Mouse (Mus musculus) lung, adult 18-20 months (tissue): ENCODE results near the gene Fxyd1.

Experiments
- DNase-seq, 2 experiments: peaks; one replicate each; pipeline ENCODE4 v3.0.0; 2022; ENCODE audit warnings: mixed read lengths in 2 of 2

The Fxyd1 gene

DNA sequence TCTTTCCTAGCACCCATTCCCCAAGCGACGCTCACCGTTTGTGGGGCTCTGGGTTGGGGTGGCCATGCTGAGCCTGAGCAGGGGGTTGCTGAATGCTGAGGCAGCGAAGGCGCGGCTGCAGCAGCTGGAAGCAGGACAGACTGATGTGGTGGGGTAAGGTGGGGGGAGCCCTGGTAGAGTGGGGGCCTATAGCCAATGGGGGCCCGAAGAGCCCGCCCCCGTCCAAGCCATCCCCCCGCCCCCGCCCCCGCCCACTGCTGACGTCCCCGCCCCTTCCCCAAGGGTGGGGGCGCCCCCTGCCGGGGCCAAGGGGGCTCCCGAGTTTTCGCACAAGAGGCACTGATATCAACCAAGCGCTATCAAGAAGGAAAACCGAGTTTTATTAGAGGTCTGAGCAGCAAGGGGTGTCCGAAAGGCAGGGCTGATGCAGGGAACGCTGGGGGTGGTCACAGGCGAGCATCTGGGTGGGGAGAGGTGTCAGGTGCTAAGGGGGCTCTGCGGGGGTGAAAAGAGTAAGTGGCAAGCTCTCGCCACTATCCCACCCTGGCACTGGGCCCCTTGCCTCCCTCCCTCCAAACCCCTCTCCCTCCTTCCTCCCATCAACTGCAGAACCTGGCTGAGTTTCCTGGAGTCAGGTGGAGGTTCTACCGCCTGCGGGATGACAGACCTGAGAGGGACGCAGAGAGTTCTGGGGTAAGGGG, 5.5 kb downstream of the Fxyd1 start, which contains the start of gene Fxyd7:
Gene Fxyd7, minus strand, starts transcription at position 147 of the 701 bp plus-strand sequence.
- no peak for DNase-seq

DNA sequence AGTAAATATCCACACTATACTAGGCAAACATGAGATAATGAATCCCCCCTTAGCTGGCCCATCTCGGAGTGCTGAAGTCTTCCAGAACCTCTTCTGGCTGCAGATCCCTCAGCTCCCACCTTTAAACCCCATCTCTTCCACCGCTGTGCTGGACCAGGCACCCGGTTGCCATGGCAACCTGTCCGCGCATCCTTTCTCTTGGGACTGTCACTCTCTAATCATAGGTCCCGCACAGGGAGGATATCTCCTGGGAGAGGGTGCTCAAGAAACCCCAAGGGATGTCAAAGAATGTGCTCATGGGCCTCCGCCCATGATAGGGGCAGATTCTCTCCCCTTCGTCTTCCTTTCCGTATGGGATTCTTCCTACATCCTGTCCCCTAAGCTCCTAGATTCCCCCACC, 6.1 kb downstream of the Fxyd1 start:
- DNase-seq = no peak

DNA sequence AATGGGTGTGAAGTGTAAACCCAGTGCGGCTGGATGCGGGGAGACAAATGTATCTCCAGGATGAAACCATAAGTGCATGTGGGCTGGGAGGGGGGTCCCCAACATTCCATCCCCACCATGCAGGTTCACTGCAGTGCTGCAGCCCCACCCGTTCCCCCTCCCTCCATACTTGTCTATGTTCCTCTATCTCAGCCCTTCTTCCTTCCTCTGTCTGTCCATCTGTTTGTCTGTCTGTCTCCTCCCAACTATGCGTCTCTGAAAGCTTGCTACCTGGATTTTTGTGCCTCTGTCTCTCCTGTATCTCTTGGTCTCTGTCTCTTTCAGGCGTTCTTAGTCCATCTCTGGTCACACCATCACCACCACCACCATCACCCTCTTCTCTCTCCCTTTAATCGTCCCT, 6.5 kb downstream of the Fxyd1 start:
- no peak for DNase-seq

DNA sequence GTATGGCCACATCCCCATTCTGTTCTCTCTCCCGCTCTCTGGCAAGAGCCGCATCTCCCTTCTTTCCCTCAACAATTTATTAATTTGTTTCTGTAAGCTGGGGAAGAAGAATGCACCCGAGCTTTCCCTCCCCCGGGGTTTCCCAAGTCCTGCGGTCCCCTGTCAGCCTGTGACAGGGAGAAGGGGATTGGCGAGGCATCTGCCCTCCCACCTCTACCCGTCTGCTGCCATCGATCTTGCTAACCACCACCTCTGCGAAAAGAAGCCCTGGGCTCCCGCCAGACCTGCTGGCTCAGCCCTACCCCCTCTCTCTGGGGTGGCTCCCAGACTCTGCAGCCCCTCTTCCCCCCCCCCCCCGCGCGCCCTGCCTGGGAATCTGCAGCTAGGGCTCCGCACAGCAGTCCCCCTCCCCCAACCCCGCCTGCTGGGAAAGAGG, 7.1 kb downstream of the Fxyd1 start:
- DNase-seq = no peak

DNA sequence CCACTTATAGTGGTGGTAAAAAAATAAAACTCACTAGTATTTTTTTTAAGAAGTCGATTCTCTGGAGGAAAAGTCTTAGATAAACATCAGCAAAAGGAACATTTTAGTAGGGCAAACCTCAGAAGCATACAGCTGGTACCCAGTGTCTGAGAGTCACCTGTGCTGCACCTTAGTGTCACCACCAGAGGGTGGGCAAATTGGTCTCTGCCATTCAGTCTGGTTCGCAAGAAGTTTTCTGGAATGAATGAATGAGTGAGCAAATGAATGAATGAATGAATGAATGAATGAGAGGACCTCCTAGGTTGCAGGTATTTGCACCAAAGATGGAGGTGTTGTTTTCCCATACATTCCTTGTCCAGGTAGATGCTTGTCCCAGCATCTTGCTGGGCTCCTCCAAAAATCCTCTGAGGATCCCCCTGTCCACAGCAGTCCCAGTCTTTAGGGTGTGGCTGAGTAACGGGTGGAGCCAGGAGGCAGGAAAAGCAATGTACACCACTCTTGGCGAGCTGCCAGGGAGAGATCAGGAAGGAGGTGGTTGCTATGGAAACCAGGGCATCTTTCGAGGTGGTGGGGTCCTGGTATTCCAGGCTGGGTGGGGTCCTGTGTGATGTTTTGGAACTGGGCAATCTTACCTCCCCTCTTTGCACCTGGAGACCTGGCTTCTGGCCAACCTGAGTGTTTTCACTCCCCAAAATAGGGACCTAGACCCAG, 7.7 kb downstream of the Fxyd1 start:
- no peak for DNase-seq

DNA sequence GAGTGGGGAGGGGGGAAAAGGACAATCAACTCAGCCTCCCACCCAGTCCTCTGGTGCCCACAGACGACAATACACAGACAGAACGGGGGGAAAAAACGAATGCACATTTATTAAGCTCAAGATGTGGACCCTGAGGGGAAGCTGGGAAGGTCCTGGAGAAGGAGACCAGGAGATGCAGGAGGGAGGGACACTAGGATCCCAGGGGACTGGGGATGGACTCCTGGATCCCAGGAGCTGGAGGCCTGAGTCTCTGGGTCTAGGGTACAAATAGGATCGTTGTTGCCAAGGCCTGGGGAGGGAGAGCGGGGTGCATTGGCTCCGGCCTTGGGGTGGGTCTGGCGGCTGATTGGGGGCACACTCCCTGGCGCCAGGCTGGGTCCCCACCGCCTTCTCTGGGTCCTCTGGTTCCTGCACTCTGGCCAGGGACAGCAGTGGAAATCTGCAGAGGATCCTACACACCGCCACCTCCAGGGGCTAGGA, 14.5 kb downstream of the Fxyd1 start, which contains the start of gene Fxyd5:
Gene Fxyd5, minus strand, starts transcription at position 51 of the 480 bp plus-strand sequence.
- no peak for DNase-seq

DNA sequence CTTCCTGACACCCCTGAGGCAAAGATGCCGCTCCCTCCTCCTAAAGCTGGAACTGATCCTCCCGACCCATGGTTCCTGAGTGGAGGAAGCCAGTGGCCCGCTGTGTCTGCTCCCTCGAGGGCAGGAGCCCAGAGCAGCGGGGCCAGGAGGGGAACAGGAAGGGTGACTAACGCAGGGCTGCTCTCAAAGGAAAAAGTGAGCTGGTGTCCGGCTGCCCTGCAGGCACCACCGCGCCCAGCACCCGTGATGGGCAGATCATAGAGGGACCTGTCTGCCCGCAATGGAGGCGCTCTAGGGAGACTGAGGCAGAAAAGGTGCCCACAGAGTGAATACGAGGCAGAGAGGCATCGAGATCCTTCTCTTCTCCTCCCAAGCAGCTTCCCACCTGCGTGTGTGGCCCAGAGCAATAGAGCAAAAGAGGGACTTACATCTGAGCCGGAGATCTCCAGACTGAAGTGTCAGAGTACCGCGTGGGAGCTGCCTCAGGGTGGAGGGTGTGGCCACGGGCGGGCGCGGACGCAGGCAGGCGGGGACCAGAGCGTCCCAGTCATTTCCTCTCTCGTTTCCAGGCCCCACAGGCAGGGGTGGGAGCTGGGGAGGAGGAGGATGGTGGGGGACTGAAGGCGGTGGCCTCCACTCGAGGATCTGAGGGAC, 15.2 kb downstream of the Fxyd1 start:
- DNase-seq = peak; percentile 79 to 81

DNA sequence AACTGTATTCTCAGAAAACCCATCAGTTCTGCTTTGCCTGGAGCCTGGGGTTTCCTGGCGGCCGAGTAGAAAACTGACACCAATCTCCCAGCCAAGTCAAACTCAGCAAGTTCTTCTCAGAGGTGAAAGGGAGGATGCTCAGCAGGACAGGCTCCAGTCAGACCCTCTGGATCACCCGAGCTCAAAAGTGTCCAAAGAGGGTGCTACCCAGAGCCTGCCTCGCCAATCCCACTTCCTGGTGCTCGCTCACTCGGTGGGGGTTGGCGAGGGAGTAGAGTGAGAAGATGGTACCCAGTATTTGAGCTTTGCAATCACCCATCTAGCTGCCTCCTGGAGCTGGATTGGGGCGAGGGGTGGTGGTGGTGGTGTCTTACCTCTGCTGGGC, 16.0 kb downstream of the Fxyd1 start:
- DNase-seq = no peak

DNA sequence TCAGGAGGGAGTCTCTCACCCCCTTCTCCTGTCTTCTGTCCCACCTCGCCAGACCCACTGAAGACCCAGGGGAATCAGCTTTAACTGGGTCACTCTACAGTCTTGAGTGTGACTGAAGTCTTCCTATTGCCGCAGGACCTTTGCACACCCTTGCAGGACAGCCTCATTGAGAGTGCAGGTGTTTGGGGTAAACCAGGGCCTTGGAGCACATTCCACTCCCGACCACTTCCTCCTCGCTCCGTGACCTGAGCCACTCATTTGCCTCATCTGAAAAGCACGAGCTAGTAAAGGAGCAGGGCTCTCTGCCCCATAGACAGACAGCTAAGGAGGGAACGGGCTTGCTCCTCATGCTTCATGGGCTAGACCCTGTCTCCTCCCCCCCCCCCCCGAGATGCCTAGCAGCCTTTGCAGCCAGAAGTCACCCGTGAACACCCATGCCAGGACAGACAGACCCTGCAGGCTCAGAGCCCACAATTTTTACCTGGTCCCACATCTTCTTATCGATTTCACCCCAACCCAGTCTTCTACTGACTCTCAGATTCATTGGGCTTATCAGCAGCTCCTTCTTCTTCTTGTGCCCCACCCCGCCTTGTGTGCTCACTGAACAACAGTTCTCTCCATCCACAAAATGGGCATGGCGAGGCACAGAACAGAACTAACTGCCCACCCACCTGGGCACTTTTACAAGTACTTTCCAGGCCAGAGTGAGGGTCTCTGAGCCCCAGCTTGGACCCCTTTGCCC, 16.5 kb downstream of the Fxyd1 start:
- DNase-seq = no peak

DNA sequence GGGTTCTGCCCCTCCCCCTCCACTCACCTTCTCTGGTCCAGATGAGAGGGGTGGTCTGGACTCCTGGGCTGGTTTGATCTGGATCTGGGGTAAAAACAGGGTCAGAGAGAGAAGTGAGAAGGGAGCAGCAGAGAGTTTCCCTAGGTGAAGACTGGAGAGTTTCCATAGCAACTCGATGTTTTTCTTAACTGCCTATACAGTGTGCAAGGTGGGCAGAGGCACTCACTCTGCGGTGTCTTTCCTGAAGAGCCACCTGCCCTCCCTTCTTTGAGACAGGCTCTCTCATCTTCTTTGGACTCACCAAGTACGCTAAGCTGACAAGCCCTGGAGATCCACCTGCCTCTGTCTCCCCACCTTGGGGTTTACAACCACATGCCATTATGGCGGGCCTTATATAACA, 18.0 kb downstream of the Fxyd1 start:
- no peak for DNase-seq

DNA sequence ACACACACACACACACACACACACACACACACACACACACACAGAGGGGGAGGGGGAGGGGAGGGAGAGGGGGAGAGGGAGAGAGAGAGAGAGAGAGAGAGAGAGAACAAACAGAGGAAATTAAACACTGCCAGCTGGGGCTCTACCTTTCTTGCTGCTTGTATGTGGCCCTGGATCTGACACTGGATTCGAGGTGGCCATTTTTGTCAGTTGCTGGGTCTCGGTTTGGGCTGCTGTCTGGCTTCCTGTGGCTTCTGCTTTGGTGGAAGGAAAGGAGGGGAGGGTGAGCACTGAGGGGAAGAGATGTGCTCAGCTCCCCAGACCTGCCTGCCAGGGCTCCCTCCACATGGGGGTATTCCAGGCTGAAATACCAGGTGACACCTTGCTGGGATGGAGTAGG, 19.3 kb downstream of the Fxyd1 start:
- DNase-seq = no peak

DNA sequence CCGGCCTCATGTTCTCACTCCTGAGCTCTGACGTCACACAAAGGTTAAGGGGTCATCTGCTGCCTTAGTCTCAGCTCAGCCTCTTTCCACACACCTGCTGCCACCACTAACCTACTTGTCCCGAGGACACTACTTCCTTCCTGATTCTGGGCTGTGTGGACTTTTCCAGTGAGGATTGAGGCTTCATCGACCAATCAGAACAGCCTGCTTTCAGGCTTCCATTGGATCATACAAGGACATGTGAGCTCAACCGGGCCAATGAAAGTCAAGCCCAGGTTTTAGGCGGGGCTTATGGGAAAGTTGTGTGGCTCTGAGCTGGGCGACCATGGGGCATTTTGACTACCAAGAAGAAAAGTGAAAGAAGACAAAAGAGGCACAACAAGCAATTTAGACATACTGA, 20.1 kb downstream of the Fxyd1 start:
- DNase-seq = no peak

DNA sequence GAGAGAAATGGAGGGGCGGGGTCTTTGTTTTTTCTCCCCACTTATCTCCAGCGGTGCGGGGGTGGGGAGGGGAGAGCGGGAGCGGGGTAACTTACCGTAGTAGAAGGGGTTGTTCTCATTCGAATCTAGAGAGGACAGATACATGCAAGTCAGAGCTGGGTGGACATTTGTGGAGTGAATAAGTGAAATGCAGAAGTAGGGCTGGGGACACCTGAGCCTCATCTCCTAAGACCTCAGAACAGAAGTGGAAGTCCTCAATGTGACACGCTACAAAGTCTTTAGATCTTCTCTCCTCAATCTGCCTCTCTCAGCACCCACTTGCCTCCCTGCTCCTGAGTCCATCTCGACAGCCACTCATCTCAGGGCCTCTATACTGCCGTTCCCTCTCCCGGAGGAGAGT, 21.7 kb downstream of the Fxyd1 start:
- no peak for DNase-seq

DNA sequence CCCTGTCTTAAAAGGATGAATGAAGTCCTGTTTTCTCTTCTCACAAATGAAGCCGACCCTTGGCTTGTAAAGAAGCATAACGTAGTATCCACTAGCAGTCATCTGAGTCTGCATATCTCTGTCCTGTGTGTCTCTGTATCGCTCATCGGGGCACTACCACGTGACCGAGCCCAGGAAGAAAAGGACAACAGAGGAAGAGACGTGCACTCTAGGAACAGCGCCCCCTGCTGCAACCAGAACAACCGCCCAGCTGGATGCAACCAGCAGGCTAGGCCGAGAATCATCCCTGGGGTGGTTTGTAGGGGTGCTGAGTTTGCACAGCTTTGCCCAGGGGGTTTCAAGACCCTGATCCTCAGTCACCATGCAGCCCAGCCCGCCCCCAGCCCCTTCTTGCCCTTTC, 22.2 kb downstream of the Fxyd1 start:
- no peak for DNase-seq

DNA sequence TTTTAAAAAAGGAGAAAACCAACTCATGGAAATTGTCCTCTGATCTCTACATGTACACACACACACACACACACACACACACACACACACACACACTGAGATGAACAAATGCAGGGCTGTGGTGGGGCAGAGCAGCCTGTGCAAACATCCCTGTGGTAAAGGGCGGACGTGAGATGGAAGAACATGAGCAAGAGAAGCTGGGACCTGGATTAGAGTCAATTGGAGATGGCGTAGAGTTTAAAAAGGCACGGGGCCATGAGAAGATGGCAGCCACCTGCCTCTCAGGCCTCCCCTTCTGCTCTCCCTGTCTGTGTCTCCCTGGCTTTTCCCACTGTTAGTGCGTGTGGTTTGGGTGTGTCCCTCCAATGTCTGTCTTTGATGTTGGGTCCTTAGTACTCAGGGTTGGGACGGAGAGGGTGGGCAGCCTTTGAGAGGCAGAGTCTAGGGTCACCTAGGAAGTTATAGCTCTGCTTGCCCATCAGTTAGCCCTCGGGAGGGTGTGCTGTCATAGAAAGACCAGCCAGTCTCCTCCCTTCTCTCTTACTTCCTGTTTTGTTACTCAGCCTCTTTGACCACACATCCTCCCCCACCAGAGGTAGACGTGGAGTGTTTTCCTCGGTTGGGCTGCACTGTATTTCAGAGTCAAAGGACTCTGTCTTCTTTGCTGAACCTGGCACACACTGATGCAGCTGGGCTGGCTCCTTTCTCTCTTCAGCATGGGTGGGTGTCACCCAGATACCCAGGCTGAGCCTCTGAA, 23.4 kb downstream of the Fxyd1 start:
- DNase-seq = peak in 1 of 2 experiments; percentile 44

DNA sequence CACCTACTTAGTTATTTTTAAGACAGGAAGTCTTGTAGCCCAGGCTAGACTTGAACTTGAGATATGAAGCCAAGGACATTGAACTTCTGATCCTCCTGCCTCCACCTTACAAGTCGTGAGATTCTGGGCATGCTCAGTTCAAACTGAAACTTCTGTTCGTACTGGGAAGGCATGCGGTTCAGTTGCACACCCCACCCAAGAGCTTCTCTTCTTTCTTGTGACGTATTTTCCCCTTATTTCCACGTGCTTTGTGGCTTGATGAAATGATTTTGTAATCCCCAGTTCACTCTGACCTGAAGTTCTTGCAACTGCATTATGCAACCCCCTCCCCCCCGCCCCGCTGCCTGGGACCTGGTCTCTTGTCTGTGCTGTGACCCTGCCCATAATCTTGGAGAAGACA, 25.3 kb downstream of the Fxyd1 start:
- DNase-seq = no peak

DNA sequence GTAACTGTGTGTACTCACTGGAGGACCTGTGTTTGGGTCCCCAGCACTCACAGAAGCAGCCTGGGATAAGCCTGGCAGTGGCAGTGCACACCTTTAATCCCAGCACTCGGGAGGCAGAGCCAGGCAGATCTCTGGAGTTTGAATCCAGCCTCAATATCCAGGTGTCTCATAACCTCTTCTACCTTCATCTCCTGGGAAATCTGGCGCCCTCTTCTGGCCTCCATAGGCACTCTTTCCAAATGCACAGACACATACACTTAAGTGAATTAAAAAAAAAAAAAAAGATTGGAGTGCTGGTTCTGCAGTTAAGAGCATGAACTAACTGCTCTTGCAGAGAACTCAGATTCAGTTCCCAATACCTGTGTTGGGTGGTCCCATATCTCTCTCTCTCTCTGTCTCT, 26.3 kb downstream of the Fxyd1 start:
- no peak for DNase-seq

DNA sequence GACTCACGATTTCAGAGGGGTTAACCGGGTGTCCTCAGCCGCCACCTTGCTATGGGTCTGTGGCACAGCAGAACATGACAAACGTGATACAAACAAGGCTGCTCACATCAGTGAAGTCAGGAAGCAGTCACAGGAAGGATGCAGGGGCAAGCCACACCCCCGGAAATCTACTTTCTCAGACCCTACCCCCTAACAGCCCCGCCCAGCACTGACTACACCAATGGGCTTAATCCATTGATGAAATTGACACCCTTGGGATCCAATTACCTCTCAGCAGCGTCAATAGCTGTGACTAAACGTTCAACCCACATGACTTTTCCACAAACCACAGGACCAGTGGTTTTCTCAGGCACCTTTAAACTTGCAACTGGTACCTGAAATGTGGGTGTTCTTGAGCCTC, 28.4 kb downstream of the Fxyd1 start:
- DNase-seq = no peak

DNA sequence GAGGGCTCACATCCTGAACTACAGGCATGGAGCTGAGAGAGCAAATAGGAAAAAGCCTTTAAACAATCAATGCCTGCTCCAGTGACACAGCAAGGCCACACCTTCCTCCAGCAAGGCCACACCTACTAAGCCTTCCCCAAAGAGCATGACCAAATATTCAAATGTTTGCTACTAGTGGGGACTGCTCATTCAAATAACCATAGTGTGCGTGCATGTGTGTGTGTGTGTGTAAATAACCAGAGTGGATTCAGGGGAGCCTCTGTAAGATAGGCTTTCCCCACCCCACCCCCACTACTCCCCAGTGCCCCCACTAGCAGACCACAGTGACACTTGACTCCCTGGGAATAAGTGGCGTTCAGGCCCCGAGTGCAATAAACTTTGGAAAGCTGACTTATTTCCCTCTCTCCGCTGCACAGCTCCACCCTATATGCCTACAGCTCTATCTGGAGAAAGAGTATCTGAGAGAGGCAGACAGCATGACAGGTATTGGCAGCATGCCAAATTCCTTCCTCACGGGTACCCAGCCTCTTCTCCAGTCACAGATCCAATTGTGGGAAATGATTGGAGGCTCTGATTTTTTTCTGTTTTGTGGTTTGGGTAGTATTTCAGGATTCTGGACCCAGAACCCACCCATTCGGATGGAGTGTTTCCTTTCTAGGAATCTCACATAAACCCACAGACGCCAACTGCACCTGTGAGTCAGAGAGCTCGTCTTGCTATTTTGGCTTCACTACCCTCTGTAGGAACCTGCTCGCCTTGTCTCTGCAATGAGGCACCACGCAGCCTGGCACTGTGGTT, 39.7 kb downstream of the Fxyd1 start:
- no peak for DNase-seq

DNA sequence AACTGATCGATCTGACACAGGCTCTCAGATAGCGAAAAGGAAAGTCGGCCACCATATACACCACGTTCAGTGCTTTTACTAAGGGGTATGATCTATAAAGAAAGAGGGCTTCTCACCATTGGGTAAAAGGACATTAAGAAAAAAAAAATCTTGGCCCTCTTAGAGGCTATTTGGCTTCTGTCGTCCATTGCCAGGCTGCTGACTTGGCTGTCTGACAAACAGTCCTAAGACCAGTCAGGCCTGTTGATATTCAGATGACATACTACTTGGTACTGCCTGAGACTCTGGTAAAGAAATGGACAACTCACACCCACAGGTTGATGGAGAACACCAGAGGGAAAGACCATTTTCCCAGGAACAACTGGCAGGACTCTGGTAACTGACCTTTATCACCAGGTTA, 44.0 kb downstream of the Fxyd1 start:
- DNase-seq = no peak

DNA sequence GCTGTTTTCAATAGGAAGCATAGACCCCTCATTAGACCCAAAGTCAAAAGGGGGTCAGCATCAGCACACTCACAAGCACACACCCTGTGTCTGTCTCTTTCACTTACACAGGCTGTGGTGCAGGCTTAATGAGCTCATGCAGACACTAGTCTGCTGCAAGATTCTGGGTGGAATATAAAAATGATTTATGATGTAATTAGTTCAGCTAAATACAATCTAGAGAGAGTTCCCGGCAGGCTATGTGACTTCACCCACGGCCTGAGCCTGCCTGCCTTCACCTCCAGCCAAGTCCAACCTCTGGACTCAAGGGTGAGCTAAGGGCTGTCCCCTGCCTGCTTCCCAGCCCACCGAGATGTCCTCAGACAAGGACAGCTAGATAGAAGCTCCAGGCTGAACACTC, 48.1 kb downstream of the Fxyd1 start:
- no peak for DNase-seq
